Mouse (Mus musculus): ENCODE results near the gene Chrna9. TPM values are rescaled to one million over a fixed set of nuclear protein-coding genes. Genes with fewer than 3 reads are reported as not detected.
A peak's percentile ranks its signal among the peaks of the same experiment; 100 is the strongest.

Gene Chrna9
- total RNA-seq (2021) = not detected
- long read RNA-seq, experiment 1 = 0 reads
- long read RNA-seq, experiment 2 = 0 reads

- DNase-seq (ENCODE audit: low spot score in 2 of 2) = no peak
These were observed at the start of gene Chrna9 for GRCm38 (mm10) chr5:65934783-65935182. Chrna9 (plus strand) TSS chr5:65934921.

GRCm38 (mm10) chr5:65885699-65886443, 48.9 kb upstream of the Chrna9 start:
- no peak for DNase-seq (ENCODE audit: low spot score in 2 of 2)

DNA sequence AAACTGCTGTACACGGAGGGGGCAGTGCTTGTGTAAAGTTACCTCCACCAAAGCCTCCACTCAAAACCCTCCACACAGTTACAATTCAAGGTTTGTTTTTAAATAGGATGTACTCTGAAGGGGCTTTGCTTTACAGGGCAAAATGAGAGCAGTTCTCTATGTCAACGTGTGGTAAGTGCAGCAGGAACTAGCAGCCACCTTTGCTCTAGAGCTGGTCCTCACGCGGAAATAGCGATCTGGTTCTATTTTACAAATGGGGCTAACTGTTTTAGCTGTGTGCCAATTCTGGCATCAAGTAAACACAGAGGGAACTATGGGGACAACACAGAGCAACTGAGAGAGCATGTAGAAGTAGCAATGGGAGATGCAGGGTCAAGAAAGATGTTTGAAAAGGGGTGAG, 46.6 kb upstream of the Chrna9 start:
- no peak for DNase-seq (ENCODE audit: low spot score in 2 of 2)

GRCm38 (mm10) chr5:65888998-65889397, 45.7 kb upstream of the Chrna9 start:
- no peak for DNase-seq (ENCODE audit: low spot score in 2 of 2)

- DNase-seq (ENCODE audit: low spot score in 2 of 2) = no peak
These were observed 43.4 kb upstream of the Chrna9 start for GRCm38 (mm10) chr5:65891251-65891826.

DNA sequence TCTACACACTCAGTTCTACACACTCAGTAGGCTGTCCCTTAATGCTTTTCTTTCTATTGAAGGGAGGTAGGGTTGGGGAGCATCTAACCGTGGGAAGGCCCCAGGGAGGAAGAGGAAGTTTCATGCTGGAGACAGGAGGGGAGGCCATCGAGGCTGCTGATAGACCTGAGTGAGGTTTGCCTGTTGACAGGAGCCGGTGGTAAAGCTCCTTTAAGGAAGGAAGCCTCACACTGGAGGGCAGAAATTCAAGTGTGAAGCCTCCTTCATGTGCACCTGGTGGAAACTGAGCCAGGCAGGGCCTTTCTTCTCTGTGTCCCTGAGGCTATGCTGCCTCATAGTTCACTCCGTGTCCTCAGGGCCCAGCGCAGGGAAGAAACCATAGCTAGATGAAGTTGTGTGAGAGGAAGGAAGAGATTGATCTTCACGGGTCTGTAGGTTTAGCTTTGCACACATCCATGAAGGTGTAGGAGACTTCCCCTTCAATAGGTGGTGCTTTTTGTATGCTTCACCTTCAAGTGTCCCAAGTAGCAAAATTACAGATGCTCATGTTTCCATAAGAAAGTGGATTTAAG, 39.5 kb upstream of the Chrna9 start:
- DNase-seq (ENCODE audit: low spot score in 2 of 2) = no peak

DNA sequence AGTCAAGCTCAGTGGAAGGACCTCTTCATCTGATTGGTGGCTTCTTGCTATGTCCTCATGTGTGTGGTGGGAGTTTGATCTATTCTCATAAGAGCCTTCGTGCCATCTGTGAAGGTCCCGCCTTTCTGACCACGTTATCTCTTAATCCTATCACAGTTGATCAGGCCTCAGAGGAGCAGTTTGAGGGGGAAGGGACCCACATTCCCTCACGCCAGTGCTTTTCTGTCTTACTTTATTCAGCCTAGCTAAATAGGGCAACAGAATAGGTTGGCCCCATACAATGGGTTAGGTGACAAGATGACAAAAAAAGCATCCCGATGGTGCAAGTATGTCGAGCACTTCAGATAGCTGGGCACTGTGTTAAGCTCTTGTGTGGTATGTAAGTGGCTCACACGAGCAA, 39.0 kb upstream of the Chrna9 start:
- DNase-seq (ENCODE audit: low spot score in 2 of 2) = no peak

DNA sequence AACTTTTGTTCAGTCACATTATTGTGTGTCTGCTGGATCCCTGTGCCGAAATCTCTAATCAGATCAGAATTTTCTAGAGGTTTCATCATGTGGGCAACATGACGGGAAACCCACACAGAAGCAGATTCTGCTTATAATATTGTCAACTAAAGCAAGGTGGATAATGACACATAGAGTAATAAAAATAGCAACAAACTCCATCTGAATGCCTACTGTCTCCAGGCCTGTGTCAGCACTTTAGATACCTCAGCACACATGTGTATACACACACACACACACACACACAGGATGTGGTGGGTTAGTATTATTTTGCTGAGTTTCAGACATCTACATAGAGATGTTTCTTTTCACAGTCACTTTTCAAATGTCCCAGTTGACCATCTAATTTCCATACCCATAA, 37.0 kb upstream of the Chrna9 start:
- DNase-seq (ENCODE audit: low spot score in 2 of 2) = no peak

GRCm38 (mm10) chr5:65898683-65899082, 36.0 kb upstream of the Chrna9 start:
- DNase-seq (ENCODE audit: low spot score in 2 of 2) = no peak

DNA sequence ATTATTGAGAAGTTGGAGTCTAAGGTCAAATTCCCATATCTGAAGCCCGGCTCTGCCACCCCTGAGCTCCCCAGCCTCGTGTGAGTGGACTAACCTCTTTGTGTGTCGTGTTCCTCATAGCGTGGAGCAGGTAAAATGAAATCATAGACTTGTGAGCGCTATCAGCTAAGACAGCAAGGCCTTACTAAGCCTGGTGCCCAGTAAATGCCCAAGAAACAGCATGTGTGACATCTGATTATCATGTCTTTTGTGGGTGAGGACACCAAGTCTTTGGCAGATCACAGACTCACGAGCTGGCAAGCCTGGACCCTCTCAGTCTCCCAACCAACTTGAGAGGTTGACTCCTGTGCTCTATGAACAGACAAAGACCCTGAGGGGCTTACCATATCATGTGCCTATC, 34.6 kb upstream of the Chrna9 start:
- DNase-seq (ENCODE audit: low spot score in 2 of 2) = no peak

DNA sequence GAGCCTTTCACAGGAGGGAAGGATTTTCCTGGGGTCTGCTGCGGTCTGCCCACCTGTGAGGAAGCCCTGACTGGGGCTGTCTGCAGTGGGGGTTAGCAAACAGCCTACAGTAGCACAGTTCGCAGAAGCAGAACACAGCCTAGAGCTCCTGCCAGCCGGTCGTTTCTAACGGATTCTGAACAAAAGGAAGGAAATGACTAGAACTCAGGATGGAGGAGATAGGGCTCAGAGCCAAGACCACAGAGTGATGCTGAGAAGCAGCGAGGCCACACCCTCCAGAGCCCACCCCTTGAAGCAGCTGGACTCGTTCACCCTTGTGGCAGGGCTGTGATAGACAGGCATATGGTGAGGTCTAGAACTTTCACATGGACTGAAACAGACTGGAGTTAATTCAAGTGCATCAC, 33.9 kb upstream of the Chrna9 start:
- peak in 1 of 2 experiments; percentile 22 for DNase-seq (ENCODE audit: low spot score in 2 of 2)

DNA sequence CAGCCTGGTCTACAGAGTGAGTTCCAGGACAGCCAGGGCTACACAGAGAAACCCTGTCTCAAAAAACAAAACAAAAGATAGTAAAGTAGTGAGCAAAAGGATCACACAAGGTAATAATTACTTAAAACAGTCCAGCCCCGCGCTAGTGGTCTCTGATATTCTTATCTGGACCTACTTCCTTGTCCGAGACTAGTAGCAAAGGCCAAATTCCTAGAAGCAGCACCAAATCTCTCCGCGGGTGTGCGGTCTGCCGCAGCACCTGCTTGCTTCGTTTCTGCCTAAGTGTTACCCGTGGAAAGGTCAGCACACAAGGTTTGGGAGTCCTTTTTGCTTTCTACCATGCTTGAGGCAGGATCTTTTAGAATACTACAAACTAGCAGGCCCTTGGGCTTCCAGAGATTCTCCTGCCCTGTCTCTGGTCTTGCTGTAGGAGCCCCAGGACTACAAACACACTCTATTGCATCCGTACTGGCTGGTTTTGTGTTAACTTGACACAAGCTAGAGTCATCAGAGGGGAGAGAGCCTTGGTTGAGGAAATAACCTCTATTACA, 32.8 kb upstream of the Chrna9 start:
- no peak for DNase-seq (ENCODE audit: low spot score in 2 of 2)

GRCm38 (mm10) chr5:65902811-65903210, 31.9 kb upstream of the Chrna9 start:
- no peak for DNase-seq (ENCODE audit: low spot score in 2 of 2)

GRCm38 (mm10) chr5:65904476-65904875, 30.2 kb upstream of the Chrna9 start:
- no peak for DNase-seq (ENCODE audit: low spot score in 2 of 2)

GRCm38 (mm10) chr5:65908751-65909150, 26.0 kb upstream of the Chrna9 start:
- peak in 1 of 2 experiments; percentile 10 for DNase-seq (ENCODE audit: low spot score in 2 of 2)

DNA sequence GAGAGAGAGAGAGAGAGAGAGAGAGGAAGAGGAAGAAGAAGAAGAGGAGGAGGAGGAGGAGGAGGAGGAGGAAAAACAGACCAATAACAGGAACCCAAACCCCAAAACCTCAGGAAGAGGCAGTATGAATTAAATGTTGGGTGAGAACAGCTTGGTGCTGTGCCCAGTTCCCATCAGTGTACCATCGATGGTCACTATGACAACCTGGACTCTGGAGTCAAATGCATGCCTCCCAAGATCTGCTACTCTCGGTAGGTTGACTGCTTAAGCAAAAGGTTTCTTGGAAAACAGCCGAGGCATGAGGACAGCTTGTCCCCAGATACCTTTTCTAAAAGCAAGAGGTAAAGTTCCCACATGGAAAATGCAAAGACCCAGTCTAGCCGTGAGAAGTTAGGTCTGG, 25.4 kb upstream of the Chrna9 start:
- no peak for DNase-seq (ENCODE audit: low spot score in 2 of 2)

DNA sequence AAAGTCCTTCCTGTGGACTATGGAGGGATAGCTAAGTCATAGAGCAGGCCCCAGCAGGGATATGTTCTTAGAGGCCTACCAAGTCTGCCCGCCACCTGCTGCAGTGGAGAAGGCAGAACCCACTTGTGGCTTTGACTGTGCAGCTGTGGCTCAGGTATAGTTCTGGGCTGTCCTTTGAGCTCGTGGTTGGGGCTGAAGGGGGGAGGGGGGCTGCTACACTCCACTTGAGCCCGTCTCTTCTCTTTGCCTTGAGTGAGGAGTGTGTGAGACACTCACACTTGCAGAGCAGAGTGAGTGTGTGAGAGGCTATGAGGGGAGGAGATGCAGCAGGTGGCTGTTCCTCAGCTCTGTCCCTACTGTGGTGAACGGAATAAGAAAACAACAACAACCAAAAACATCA, 24.3 kb upstream of the Chrna9 start:
- DNase-seq (ENCODE audit: low spot score in 2 of 2) = no peak

- no peak for DNase-seq (ENCODE audit: low spot score in 2 of 2)
These were observed 23.0 kb upstream of the Chrna9 start for GRCm38 (mm10) chr5:65911676-65912075.

GRCm38 (mm10) chr5:65912201-65912600, 22.5 kb upstream of the Chrna9 start:
- no peak for DNase-seq (ENCODE audit: low spot score in 2 of 2)

GRCm38 (mm10) chr5:65913126-65913525, 21.6 kb upstream of the Chrna9 start:
- no peak for DNase-seq (ENCODE audit: low spot score in 2 of 2)

DNA sequence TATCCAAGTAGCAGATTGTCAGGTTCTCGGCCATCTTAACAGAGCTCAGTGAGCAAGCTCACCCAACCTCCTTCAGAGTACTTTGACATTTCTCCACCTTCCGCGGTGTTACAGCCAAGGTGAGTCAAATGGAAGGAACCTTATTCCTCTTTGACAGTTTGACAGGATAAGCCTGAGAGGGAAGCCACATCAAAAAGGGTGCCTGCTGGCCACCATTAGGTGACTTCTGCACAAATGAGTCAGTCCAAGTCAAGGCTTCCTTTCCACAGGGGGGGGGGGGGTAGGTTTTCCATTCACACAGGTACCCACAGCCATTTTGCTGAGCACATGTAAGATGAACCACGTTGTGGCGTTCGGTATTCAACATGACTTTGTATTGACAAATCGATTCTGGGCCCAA, 20.4 kb upstream of the Chrna9 start:
- no peak for DNase-seq (ENCODE audit: low spot score in 2 of 2)

- no peak for DNase-seq (ENCODE audit: low spot score in 2 of 2)
These were observed 17.8 kb upstream of the Chrna9 start for GRCm38 (mm10) chr5:65916930-65917329.
